Mouse (Mus musculus) left cerebral cortex, adult 8-10 months (tissue): Measurements from ENCODE around the gene Tuba8. TPM values are rescaled to one million over a fixed set of nuclear protein-coding genes. Genes with fewer than 3 reads are reported as not detected.

Experiments
- DNase-seq, 2 experiments: peaks; one replicate each; pipeline ENCODE4 v3.0.0; 2022; ENCODE audit warnings: low spot score in 2 of 2
- total RNA-seq, 4 experiments: library from RNA; stranded (reverse); gene quantifications; 2 replicates each; pipeline ENCODE4 v1.2.4; 2022

The Tuba8 gene
- 10 to 100 TPM in 3 of 4 experiments, 1 to 10 TPM in 1; 9.2 to 13.6 (median 10.5) TPM for total RNA-seq

DNA sequence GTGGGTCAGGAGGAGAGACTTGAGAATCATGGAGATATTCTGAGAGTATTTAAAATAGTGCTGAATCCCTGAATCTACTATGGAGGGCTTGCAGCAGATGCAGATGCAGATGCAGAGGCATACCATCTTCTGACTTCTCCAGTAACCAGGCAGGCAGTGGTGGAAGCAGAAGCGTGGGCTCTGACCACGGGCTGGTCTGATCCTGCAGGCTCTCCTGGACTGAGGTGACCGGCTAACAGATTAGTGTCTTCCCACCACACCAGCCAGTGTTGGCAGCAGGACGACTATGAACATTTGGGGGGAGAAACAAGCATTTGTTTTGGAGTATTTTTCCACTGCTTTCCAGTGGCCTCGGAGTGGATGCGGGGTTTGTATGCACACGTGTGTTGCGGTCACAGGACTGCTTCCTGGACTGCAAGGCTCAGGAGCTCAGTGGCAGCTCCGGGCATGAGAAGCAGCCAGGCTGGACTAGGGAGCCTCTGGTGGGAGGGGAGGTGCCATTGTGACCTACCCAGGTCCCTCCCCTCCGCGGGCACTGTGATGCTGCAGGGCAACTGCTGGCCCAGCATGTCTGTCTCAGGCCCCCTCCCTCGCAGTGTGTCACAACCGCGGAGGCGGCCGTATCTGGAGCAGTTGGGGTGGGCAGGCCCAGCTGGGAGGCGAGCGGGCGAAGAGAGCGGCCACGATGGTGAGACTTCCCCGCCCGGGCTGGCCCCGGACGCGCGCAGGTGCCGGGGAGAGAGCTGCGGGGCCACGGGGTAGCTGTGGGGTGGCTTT is at the start of gene Tuba8:
Gene Tuba8 (plus strand): TSS at position 548 of the 777 bp plus-strand sequence.
- peak; percentile 37 to 78 for DNase-seq

GRCm38 (mm10) chr6:121162616-121163015 is 47.9 kb upstream of the Tuba8 start:
- no peak for DNase-seq

DNA sequence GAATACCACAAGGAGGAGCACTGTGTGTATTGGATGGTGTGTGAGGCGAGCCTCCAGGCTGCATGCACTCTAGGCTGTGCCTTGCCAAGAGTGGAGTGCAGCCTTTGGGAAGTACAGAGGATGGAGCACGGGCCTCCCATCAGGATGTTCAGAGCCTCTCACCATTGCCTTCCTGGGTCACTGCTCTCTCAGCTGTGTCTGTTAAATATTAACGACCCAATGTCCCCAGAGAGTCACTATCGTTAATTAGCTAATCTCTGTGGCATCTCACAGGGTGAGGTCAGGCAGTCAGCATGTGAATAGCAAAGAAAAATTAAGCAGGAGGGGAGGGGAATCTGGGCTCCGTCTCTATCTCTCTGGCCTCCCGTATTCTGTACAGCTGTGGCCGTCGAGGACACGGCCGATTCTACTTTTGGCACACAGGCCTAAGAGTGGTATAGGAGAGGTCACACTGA is 44.4 kb upstream of the Tuba8 start:
- no peak for DNase-seq

DNA sequence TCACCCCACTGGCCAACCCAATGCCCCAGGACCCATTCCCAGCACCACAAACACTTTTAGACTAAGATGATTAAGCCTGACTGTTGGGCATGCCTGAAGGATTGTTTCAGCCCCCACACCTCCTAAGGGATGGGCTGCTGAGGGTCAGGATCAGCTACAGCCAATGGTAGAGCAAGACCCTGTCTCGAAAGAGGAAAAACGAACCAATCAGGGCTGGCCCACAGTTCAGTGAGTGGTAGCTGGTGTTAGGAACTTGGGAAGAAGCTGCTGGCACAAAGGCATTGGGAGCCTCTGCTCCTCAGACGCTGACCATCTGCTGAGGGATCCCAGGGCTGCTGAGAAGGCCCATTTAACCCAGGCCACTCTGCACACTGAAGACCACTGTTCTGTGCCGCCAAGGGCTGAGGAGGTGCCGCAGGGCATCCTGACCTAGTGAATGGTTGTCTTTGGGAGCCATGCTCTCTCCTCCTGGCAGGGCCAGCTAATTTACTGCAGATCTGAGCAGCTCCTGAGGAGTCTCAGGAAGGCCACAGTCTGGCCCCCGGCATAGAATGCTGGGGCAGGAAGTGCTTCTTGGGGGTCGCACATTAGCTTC is 43.0 kb upstream of the Tuba8 start:
- DNase-seq = no peak

GRCm38 (mm10) chr6:121171102-121171501 is 39.4 kb upstream of the Tuba8 start:
- DNase-seq = no peak

DNA sequence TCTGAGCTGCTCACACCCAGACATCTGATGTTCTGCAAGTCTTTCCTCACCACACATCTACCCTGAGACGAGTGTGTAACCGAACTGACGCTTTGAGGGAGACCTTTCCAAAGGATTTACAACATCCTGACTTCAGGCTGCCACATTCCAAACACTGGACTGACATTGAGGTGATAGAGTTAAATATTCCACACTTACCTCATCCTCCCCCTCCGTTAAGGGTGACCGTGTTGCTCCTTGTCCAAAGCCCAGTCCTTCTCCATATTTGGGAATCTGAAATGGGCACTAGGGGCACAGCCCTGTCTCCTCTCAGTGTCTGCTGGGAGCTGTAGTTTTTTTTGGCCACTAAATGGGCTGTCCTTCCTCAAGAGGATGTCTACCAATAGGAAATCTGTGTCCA is 37.0 kb upstream of the Tuba8 start:
- DNase-seq = no peak

DNA sequence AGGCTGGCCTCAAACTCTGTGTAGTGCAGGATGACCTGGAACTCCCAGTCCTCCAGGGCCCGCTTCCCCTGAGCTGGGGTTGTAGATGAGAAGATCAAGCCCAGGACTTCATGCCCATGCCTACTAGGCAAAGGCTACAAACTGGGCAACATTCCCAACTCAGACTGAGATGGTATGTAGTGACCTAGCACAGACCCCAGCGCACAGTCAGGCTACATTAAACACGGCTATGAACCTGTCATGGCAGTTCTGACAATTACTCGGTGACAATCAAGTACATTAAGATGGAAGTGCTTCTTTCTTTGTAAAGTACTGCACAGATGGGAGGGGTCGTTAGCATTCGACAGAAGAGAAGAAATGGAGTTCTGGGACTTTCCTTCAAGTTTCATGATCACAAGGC is 35.7 kb upstream of the Tuba8 start:
- no peak for DNase-seq

DNA sequence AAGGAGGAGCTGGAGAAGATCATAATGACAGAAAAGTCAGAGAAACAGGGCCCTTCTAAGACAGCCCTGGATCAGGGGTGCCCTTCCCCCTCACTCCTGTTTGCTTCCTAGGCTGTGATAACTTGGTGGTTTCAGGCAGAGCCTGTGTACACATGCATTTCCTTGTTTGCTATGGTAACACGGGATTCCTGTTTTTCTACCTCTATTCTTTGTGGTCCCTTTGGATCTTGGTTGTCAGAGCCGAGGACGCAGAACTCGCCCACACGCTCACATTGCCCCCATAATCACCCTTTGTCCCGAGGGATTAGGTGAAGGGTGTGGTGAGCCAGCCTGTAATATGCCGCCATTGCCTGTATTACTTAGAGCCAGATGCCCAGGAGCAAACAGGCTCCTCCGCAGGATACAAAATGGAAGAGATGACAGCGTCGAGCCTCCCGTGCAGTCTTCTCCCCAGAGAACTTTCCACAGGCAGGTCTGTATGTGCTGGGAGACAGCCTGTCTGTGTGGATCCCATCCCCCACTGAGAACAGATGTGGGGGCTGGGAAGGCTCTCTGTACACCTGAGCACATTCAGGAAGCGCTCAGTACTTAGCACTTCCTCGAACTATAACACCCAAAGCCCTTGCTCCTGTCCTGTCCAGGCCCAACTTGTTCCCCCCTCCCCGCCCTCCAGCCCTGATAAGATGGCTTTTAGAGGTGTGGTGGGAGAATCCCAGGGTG is 34.3 kb upstream of the Tuba8 start:
- DNase-seq = no peak

DNA sequence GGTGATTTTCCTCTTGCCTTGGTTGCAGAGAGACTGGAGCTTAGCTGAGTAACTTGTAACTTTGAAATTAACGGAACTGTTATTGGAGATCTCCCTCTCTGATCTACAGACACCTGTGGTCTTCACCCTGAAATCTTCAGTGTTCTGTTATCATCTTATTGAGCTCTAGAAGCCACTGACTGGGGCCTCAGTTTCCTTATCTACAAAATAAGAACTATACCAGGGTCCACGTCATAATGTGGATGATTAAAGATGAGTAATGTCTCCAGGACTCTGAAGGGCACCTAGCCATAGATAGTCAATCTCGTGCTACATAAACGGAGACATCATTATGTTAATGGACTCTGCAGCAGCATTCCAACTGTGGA is 33.8 kb upstream of the Tuba8 start:
- no peak for DNase-seq

DNA sequence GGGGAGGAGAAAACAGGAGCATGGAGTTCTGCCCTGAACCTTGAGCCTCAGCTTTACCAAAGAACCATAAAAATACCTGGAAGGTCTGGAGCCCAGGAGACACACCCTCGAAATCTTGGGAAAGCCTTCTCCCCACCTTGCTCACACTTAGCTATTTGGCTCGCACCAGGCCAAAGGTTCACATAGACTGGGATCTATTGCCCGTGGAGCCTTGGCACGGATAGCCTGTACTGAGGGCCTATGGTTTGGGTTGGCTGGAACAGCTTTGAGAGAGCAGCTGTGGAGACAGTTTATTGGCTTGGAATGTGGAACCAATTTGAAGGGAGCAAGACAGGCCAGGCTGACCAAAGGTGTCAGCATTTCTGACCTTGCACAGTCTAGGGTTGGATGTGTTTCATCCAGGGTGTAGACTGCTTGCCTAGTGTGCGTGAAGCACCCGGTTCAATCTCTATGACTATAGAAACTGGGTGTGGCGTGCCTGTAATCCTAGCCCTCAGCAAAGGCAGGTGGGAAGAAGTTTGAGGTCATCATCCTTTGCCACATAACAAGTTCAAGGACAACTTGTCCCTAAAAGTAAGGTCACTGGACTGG is 33.3 kb upstream of the Tuba8 start:
- no peak for DNase-seq

DNA sequence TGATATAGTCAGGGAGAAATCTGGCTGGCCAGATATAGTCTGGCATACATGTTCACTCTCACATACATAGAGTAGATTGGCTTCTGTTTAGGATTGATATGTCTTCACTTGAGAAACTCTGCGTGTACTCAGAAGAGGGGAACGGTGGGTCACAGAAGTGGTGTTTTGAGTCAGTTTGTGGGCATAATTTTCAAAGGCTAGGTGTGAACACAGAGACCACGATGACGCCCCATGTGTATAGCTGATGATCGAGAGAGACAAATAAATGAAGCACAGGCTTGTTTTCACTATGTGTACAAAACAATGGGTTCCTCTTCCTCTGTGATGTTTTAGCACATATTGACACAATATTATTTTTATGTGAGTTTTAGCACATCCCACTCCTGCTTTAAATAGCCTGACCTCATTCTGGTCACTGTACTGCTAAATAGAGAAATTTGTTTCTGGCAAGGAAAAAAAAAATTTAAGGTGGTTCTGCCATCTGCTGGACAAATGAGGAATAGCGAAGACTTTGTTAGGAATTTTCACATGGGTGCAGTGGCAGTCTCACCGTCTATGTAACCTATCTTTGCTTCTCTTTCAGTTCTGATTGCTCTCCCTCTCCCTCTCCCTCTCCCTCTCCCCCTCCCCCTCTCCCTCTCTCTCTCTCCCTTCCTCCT is 31.7 kb upstream of the Tuba8 start:
- no peak for DNase-seq

DNA sequence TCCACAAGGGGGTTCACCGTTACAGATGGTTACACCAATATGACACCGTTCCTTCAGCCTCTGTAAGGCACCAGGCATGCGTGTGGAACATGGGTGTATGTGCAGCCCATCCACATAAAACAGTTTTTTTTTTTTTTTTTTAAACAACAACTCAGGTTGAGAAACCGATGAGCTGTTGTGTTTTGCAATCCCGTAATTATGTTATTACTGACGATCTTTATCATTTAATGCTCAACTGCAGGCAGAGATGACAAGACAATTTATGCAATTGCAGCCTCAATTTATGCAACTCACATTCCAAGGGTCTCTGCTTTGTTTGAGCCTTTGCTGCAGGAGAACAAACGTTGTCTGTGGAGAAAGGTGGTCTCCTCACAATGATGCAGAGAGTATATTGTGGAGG is 30.6 kb upstream of the Tuba8 start:
- DNase-seq = no peak

DNA sequence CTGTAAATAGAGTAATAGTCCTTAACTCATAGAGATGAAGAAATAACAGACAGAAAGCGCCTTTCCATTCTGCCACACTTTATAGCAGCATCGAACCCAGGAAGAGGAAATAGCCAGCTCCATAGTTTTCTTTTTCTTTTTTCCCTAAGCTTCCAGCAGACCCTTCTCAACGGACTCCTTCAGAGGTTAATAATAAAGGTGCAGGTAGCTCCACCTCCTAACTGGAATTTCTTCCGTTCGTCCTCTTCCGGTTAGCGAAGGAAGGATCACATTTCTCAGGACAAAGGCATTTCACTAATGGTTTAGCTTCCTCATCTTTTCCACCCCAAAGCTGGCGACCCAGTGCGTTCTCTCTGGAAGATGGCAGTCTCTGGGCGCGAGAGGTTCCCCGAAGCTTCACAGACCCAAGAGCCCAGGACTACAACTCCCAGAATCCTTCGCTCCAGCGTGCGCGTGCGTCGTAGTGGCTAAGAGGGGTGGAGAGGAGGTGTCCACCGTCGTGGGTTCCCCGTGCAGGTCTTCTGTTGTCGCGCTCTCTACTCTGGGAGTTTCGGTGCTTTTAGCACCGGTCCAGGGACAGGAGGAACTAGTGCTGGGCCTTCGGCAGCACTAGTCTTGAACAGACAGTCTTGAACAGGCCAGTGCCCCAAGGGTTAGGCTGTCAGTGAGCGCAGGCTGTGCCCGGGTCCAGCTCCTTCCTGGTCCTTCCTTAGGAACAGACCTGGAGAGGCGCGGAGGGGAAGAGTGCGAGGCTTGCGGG is 26.9 kb upstream of the Tuba8 start, which contains the start of gene Pex26:
Gene Pex26 (plus strand): TSS at position 254 of the 760 bp plus-strand sequence.
- DNase-seq = peak; percentile 85 to 88

- DNase-seq = peak in 1 of 2 experiments; percentile 29
These were observed 26.0 kb upstream of the Tuba8 start for GRCm38 (mm10) chr6:121184198-121185140.

DNA sequence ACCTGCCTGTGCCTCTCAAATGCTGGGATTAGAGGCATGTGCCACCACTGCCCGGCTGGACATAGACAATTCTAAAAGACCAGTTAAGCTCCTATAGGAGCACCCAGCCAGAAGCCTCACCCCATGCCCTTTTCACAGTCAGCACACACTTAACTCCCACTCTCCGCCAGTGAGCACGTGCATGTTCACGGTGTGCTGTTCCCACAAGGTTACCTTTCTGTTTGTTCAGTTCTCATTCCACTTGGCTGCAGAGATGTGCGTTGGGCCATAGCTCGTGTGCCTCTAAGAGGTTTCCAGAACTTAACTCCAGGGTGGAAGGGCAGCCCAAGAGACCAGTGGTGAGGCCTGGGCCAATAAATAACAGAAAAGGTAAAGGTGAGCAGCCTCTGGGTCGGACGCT is 25.3 kb upstream of the Tuba8 start:
- DNase-seq = no peak

DNA sequence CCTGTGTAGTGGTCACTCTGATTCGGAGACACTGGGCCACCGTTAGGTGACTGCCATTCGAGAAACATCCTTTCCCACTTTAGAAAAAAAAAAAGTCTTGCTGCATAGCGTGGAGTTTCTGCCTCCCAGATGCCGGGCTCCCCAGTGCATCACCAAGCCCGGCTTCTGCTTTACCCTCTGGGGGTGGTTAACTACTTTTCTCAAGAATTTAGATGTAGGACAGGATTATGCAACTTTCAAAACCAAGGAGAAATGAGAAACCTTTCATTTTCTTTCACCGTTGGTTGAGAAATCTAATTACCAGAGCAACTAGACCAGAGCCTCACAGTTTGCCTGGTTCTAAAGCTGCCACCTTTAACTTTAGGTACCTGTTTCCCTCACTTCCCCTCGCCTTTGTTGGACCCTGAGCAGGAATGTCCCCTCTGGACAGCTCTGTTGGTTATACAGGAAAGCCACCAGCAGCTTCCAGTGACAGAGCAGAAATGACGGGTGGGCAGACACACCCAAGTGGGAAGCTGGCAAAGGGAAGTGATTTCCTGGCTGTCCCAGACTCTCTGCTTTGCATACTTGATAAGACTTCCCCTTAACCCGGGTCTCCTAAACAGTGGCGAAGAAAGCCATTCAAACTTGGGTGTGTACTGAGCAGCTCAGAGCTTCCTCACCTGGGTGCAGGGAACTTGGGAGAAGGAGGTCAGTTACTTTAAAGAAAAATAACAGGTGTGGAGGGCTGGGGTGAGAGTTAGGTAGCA is 19.1 kb upstream of the Tuba8 start:
- no peak for DNase-seq

DNA sequence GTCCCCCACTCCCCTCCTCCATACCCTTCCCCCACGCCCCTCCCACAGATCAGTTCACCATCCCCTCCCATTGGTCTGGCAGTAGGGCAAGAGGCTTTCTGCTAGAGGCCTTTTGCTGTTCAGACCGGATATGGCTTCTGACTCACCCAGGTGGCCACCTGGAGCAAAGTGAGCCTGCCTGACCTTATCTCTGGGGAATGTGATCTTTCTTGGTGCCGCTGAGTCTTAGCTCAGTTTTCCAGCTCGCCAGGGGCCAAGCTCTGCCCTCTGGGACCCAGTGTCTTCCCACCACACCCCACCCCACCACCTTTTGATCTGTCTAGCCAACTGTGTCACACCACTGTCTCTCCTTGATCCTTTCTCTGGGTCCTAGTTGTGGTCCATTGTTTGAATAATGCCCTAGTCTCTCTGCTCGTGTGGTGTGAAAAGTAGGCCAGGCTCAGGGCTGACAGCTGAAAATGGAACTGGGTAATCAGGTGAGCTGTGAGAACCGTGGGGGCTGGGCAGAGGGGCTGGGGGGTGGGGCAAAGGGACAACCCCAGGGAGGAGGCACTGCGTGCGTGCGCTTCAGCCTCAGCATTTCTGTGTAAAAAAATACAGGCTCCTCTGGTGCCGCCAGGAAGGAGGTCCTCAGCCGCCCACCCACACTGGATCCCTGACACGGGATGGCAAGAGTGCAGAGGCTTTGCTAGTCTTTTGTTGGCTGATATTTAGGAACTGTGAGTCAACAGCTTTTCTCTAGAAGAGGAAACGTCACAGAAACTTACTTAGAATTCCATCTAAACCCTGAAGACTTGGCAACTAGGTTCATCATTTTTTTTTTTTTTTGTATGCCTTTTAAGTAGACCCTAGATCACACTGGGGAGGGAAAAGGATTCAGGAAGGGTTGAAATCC is 16.2 kb upstream of the Tuba8 start:
- no peak for DNase-seq
